Mouse (Mus musculus): ENCODE data around the gene Pafah1b2. TPM values are rescaled to one million over a fixed set of nuclear protein-coding genes. Genes with fewer than 3 reads are reported as not detected.

Pafah1b2 gene
- polyA plus RNA-seq, 1 experiment from 2014 or later: 227 TPM

GRCm38 (mm10) chr9:45984409-45985228, 27.9 kb downstream of the Pafah1b2 start:
- Histone ChIP-seq H3K4me2 (ENCODE audit: low read depth, low read length) (peak overlapping the region; percentile 88), H3K27ac (replicated peaks; ENCODE audit: low read depth, low read length) (peak overlapping the region; percentile 90), H3K4me1 (ENCODE audit: control insufficient read depth, insufficient read depth, low read length) (no peaks in the 10 kb centered on the region; the same call in 1 of the 2 replicates), H3K36me3 (replicated peaks; ENCODE audit: control insufficient read depth, insufficient read depth, low read depth, low read length) (no peaks in the 10 kb centered on the region), H3K9me3 (replicated peaks; ENCODE audit: control insufficient read depth, low read length) (no peaks in the 10 kb centered on the region), H3K27me3 (ENCODE audit: control insufficient read depth, insufficient read depth, low read length) (no peaks in the 10 kb centered on the region), H3K9ac (replicated peaks; ENCODE audit: low read length) (peak overlapping the region; percentile 100), H3K4me3 (ENCODE audit: low read depth, low read length) (peak overlapping the region; percentile 99)
- ATAC-seq (replicated peaks; ENCODE audit: insufficient number of reproducible peaks, low FRiP score, low TSS enrichment, low read depth) (peak; percentile 89), DNase-seq (ENCODE audit: low spot score) (peak; percentile 96)
- under 1% methylated on average over 66 of the region's 76 CpGs for WGBS

GRCm38 (mm10) chr9:45983676-45984408, 28.6 kb downstream of the Pafah1b2 start:
- H3K4me2 ChIP-seq (ENCODE audit: low read depth, low read length): peak overlapping the region; percentile 88
- no peak for ATAC-seq (replicated peaks; ENCODE audit: insufficient number of reproducible peaks, low FRiP score, low TSS enrichment, low read depth)
- H3K9me3 ChIP-seq (replicated peaks; ENCODE audit: control insufficient read depth, low read length): no peaks in the 10 kb centered on the region

GRCm38 (mm10) chr9:45981331-45981730, 31.2 kb downstream of the Pafah1b2 start:
- Histone ChIP-seq H3K9me3 (replicated peaks; ENCODE audit: control insufficient read depth, low read length) (no peaks in the 10 kb centered on the region), H3K9ac (replicated peaks; ENCODE audit: low read length) (no peak overlapping the region), H3K27me3 (ENCODE audit: control insufficient read depth, insufficient read depth, low read length) (no peaks in the 10 kb centered on the region), H3K36me3 (replicated peaks; ENCODE audit: control insufficient read depth, insufficient read depth, low read depth, low read length) (no peaks in the 10 kb centered on the region; the same call in 1 of the 2 replicates), H3K27ac (replicated peaks; ENCODE audit: low read depth, low read length) (no peak overlapping the region), H3K4me1 (ENCODE audit: control insufficient read depth, insufficient read depth, low read length) (no peaks in the 10 kb centered on the region; the same call in 1 of the 2 replicates), H3K4me2 (ENCODE audit: low read depth, low read length) (no peak overlapping the region), H3K4me3 (ENCODE audit: low read depth, low read length) (no peak overlapping the region)
- DNase-seq (ENCODE audit: low spot score) (no peak), ATAC-seq (replicated peaks; ENCODE audit: insufficient number of reproducible peaks, low FRiP score, low TSS enrichment, low read depth) (no peak)

More at GRCm38 (mm10) chr9:45983676-45984408, 28.6 kb downstream of the Pafah1b2 start:
- H3K27ac ChIP-seq (replicated peaks; ENCODE audit: low read depth, low read length): peak overlapping the region; percentile 90
- H3K9ac ChIP-seq (replicated peaks; ENCODE audit: low read length): peak overlapping the region; percentile 100
- WGBS: 2% methylated on average over 23 of the region's 23 CpGs
- no peaks in the 10 kb centered on the region for H3K36me3 ChIP-seq (replicated peaks; ENCODE audit: control insufficient read depth, insufficient read depth, low read depth, low read length)
- no peaks in the 10 kb centered on the region; the same call in 1 of the 2 replicates for H3K4me1 ChIP-seq (ENCODE audit: control insufficient read depth, insufficient read depth, low read length)
- peak overlapping the region; percentile 99 for H3K4me3 ChIP-seq (ENCODE audit: low read depth, low read length)
- no peaks in the 10 kb centered on the region for H3K27me3 ChIP-seq (ENCODE audit: control insufficient read depth, insufficient read depth, low read length)
- DNase-seq (ENCODE audit: low spot score): peak; percentile 29

GRCm38 (mm10) chr9:45980611-45981010, 31.9 kb downstream of the Pafah1b2 start:
- H3K36me3 ChIP-seq (replicated peaks; ENCODE audit: control insufficient read depth, insufficient read depth, low read depth, low read length): no peaks in the 10 kb centered on the region; the same call in 1 of the 2 replicates
- no peak overlapping the region for H3K4me2 ChIP-seq (ENCODE audit: low read depth, low read length)
- H3K4me1 ChIP-seq (ENCODE audit: control insufficient read depth, insufficient read depth, low read length): no peaks in the 10 kb centered on the region; the same call in 1 of the 2 replicates
- no peaks in the 10 kb centered on the region for H3K9me3 ChIP-seq (replicated peaks; ENCODE audit: control insufficient read depth, low read length)
- no peak overlapping the region for H3K4me3 ChIP-seq (ENCODE audit: low read depth, low read length)
- H3K27me3 ChIP-seq (ENCODE audit: control insufficient read depth, insufficient read depth, low read length): no peaks in the 10 kb centered on the region
- H3K9ac ChIP-seq (replicated peaks; ENCODE audit: low read length): no peak overlapping the region
- no peak overlapping the region for H3K27ac ChIP-seq (replicated peaks; ENCODE audit: low read depth, low read length)
- DNase-seq (ENCODE audit: low spot score) (no peak), ATAC-seq (replicated peaks; ENCODE audit: insufficient number of reproducible peaks, low FRiP score, low TSS enrichment, low read depth) (no peak)
- 90% methylated on average over 1 of the region's 1 CpGs for WGBS

GRCm38 (mm10) chr9:45979778-45980177, 32.7 kb downstream of the Pafah1b2 start:
- DNase-seq (ENCODE audit: low spot score) (no peak), ATAC-seq (replicated peaks; ENCODE audit: insufficient number of reproducible peaks, low FRiP score, low TSS enrichment, low read depth) (no peak)
- Histone ChIP-seq H3K4me1 (ENCODE audit: control insufficient read depth, insufficient read depth, low read length) (no peaks in the 10 kb centered on the region; the same call in 1 of the 2 replicates), H3K27ac (replicated peaks; ENCODE audit: low read depth, low read length) (no peak overlapping the region), H3K9me3 (replicated peaks; ENCODE audit: control insufficient read depth, low read length) (no peaks in the 10 kb centered on the region), H3K9ac (replicated peaks; ENCODE audit: low read length) (no peak overlapping the region), H3K27me3 (ENCODE audit: control insufficient read depth, insufficient read depth, low read length) (no peaks in the 10 kb centered on the region), H3K4me3 (ENCODE audit: low read depth, low read length) (no peak overlapping the region), H3K4me2 (ENCODE audit: low read depth, low read length) (no peak overlapping the region), H3K36me3 (replicated peaks; ENCODE audit: control insufficient read depth, insufficient read depth, low read depth, low read length) (peaks cover under 1% of the 10 kb centered on the region)
- WGBS: 97% methylated on average over 2 of the region's 2 CpGs

GRCm38 (mm10) chr9:45976884-45977283, 35.6 kb downstream of the Pafah1b2 start:
- H3K27me3 ChIP-seq (ENCODE audit: control insufficient read depth, insufficient read depth, low read length): no peaks in the 10 kb centered on the region
- H3K9ac ChIP-seq (replicated peaks; ENCODE audit: low read length): no peak overlapping the region
- WGBS: 95% methylated on average over 2 of the region's 2 CpGs
- no peaks in the 10 kb centered on the region for H3K4me1 ChIP-seq (ENCODE audit: control insufficient read depth, insufficient read depth, low read length)
- no peak for ATAC-seq (replicated peaks; ENCODE audit: insufficient number of reproducible peaks, low FRiP score, low TSS enrichment, low read depth)
- H3K9me3 ChIP-seq (replicated peaks; ENCODE audit: control insufficient read depth, low read length): no peaks in the 10 kb centered on the region
- peaks cover 10% of the 10 kb centered on the region for H3K36me3 ChIP-seq (replicated peaks; ENCODE audit: control insufficient read depth, insufficient read depth, low read depth, low read length)
- no peak overlapping the region for H3K27ac ChIP-seq (replicated peaks; ENCODE audit: low read depth, low read length)
- H3K4me3 ChIP-seq (ENCODE audit: low read depth, low read length): no peak overlapping the region
- H3K4me2 ChIP-seq (ENCODE audit: low read depth, low read length): no peak overlapping the region
- no peak for DNase-seq (ENCODE audit: low spot score)

GRCm38 (mm10) chr9:45963577-45963976, 48.9 kb downstream of the Pafah1b2 start:
- no peak for ATAC-seq (replicated peaks; ENCODE audit: insufficient number of reproducible peaks, low FRiP score, low TSS enrichment, low read depth)
- no peak overlapping the region for H3K4me3 ChIP-seq (ENCODE audit: low read depth, low read length)
- no peaks in the 10 kb centered on the region for H3K27me3 ChIP-seq (ENCODE audit: control insufficient read depth, insufficient read depth, low read length)
- no peak for DNase-seq (ENCODE audit: low spot score)
- 92% methylated on average over 6 of the region's 6 CpGs for WGBS
- H3K4me1 ChIP-seq (ENCODE audit: control insufficient read depth, insufficient read depth, low read length): no peaks in the 10 kb centered on the region
- no peak overlapping the region for H3K27ac ChIP-seq (replicated peaks; ENCODE audit: low read depth, low read length)
- no peaks in the 10 kb centered on the region; the same call in none of the 2 replicates for H3K36me3 ChIP-seq (replicated peaks; ENCODE audit: control insufficient read depth, insufficient read depth, low read depth, low read length)
- H3K9me3 ChIP-seq (replicated peaks; ENCODE audit: control insufficient read depth, low read length): no peaks in the 10 kb centered on the region
- H3K4me2 ChIP-seq (ENCODE audit: low read depth, low read length): no peak overlapping the region
- no peak overlapping the region for H3K9ac ChIP-seq (replicated peaks; ENCODE audit: low read length)

- WGBS: 75% methylated on average over 2 of the region's 2 CpGs
- DNase-seq (ENCODE audit: low spot score) (no peak), ATAC-seq (replicated peaks; ENCODE audit: insufficient number of reproducible peaks, low FRiP score, low TSS enrichment, low read depth) (no peak)
- no peak overlapping the region for H3K27ac ChIP-seq (replicated peaks; ENCODE audit: low read depth, low read length)
- no peaks in the 10 kb centered on the region for H3K4me1 ChIP-seq (ENCODE audit: control insufficient read depth, insufficient read depth, low read length)
- no peak overlapping the region for H3K9ac ChIP-seq (replicated peaks; ENCODE audit: low read length)
- no peaks in the 10 kb centered on the region for H3K27me3 ChIP-seq (ENCODE audit: control insufficient read depth, insufficient read depth, low read length)
- no peak overlapping the region for H3K4me2 ChIP-seq (ENCODE audit: low read depth, low read length)
- no peak overlapping the region for H3K4me3 ChIP-seq (ENCODE audit: low read depth, low read length)
- H3K9me3 ChIP-seq (replicated peaks; ENCODE audit: control insufficient read depth, low read length): no peaks in the 10 kb centered on the region
- no peaks in the 10 kb centered on the region; the same call in none of the 2 replicates for H3K36me3 ChIP-seq (replicated peaks; ENCODE audit: control insufficient read depth, insufficient read depth, low read depth, low read length)
Observed at GRCm38 (mm10) chr9:45961855-45962254, 50.6 kb downstream of the Pafah1b2 start.
